Mouse (Mus musculus) kidney, embryonic 14.5 days (tissue): ENCODE measurements around the gene Cacna1e. TPM values are rescaled to one million over a fixed set of nuclear protein-coding genes. Genes with fewer than 3 reads are reported as not detected.

Experiments used
- ATAC-seq: fragments of 200-750 bp; cut with Nextera tagmentation; 2 replicates; pipeline ENCODE4 v1.8.0; 2017; ENCODE audit warnings: moderate number of reproducible peaks, mild to moderate bottlenecking, moderate TSS enrichment, moderate library complexity; ENCODE audit not compliant: low FRiP score, low TSS enrichment
- H3K27ac ChIP-seq: fragments of 300-500 bp; sonication (generic); 2 replicates; pipeline ENCODE4 v1.5.1; 2014; ENCODE audit warnings: low read depth, mild to moderate bottlenecking, low read length, moderate library complexity, mixed read lengths
- H3K27me3 ChIP-seq: fragments of 300-500 bp; sonication (generic); 2 replicates; pipeline ENCODE4 v1.6.1; 2014; ENCODE audit warnings: mild to moderate bottlenecking, low read length; ENCODE audit not compliant: control insufficient read depth, insufficient read depth
- H3K36me3 ChIP-seq: fragments of 300-500 bp; sonication (generic); 2 replicates; pipeline ENCODE4 v1.6.1; 2014; ENCODE audit warnings: low read length, mixed read lengths; ENCODE audit not compliant: control insufficient read depth, insufficient read depth
- H3K4me1 ChIP-seq: fragments of 300-500 bp; sonication (generic); 2 replicates; pipeline ENCODE4 v1.6.1; 2014; ENCODE audit warnings: low read length, mixed read lengths; ENCODE audit not compliant: control insufficient read depth, insufficient read depth
- H3K4me2 ChIP-seq: fragments of 300-500 bp; sonication (generic); replicated peaks from 2 replicates; pipeline ENCODE4 v1.6.1; 2014; ENCODE audit warnings: low read depth, mild to moderate bottlenecking, low read length
- H3K4me3 ChIP-seq: fragments of 300-500 bp; sonication (generic); 2 replicates; pipeline ENCODE4 v1.5.1; 2014; ENCODE audit warnings: mild to moderate bottlenecking, low read length
- H3K9ac ChIP-seq: fragments of 300-500 bp; sonication (generic); 2 replicates; pipeline ENCODE4 v1.6.1; 2014; ENCODE audit warnings: low read depth, mild to moderate bottlenecking, low read length, moderate library complexity
- H3K9me3 ChIP-seq: fragments of 300-500 bp; sonication (generic); 2 replicates; pipeline ENCODE4 v1.6.1; 2016; ENCODE audit warnings: low read length; ENCODE audit not compliant: control insufficient read depth
- WGBS: fragments of 180-500 bp; shearing (Covaris S2); extraction: QIAGEN DNeasy Blood & Tissue Kit; methylation state at CpG from one replicate; pipeline ENCODE4 v1.1.7; 2014; 5-methylcytosine and 5-hydroxymethylcytosine counted together
- polyA plus RNA-seq: library from polyadenylated mRNA; unstranded; fragments of >200 nt; fragmentation: Nextera tagmentation; extraction: Ambion mirVana; gene quantifications from 2 replicates; pipeline ENCODE4 v1.2.1, GENCODE M21; 2014

The Cacna1e gene
- polyA plus RNA-seq, 1 experiment from 2014 or later = 0.04 TPM

- H3K27ac ChIP-seq = no peak overlapping the region
- H3K9ac ChIP-seq = no peak overlapping the region
- H3K4me3 ChIP-seq = no peak overlapping the region
- H3K9me3 ChIP-seq = no peaks in the 10 kb centered on the region
- H3K27me3 ChIP-seq = no peaks in the 10 kb centered on the region
- no peak for ATAC-seq
- no peaks in the 10 kb centered on the region for H3K36me3 ChIP-seq
- no peak overlapping the region for H3K4me2 ChIP-seq
- no peaks in the 10 kb centered on the region for H3K4me1 ChIP-seq
- WGBS = 89% methylated on average over 6 of the region's 6 CpGs
Observed at GRCm38 (mm10) chr1:154528803-154529202, 355.5 kb downstream of the Cacna1e start.

- Histone ChIP-seq H3K27me3 (no peaks in the 10 kb centered on the region), H3K36me3 (no peaks in the 10 kb centered on the region), H3K9me3 (no peaks in the 10 kb centered on the region), H3K4me1 (no peaks in the 10 kb centered on the region), H3K4me3 (no peak overlapping the region), H3K27ac (no peak overlapping the region), H3K9ac (no peak overlapping the region), H3K4me2 (no peak overlapping the region)
- ATAC-seq = no peak
- WGBS = 96% methylated on average over 2 of the region's 2 CpGs
Observed at GRCm38 (mm10) chr1:154520715-154521114, 363.6 kb downstream of the Cacna1e start.

GRCm38 (mm10) chr1:154515350-154515749 is 369.0 kb downstream of the Cacna1e start:
- WGBS = 89% methylated on average over 2 of the region's 2 CpGs

GRCm38 (mm10) chr1:154511736-154512135 is 372.6 kb downstream of the Cacna1e start:
- no peak for ATAC-seq
- no peak overlapping the region for H3K9ac ChIP-seq
- H3K4me2 ChIP-seq = no peak overlapping the region

More at GRCm38 (mm10) chr1:154515350-154515749, 369.0 kb downstream of the Cacna1e start:
- Histone ChIP-seq H3K4me1 (no peaks in the 10 kb centered on the region), H3K4me3 (no peak overlapping the region), H3K9ac (no peak overlapping the region), H3K4me2 (no peak overlapping the region), H3K27ac (no peak overlapping the region), H3K27me3 (no peaks in the 10 kb centered on the region), H3K9me3 (no peaks in the 10 kb centered on the region), H3K36me3 (no peaks in the 10 kb centered on the region)
- ATAC-seq = no peak

GRCm38 (mm10) chr1:154504005-154504404 is 380.3 kb downstream of the Cacna1e start:
- Histone ChIP-seq H3K4me1 (no peaks in the 10 kb centered on the region), H3K36me3 (no peaks in the 10 kb centered on the region), H3K4me3 (no peak overlapping the region), H3K9ac (no peak overlapping the region), H3K4me2 (no peak overlapping the region), H3K9me3 (no peaks in the 10 kb centered on the region), H3K27ac (no peak overlapping the region), H3K27me3 (no peaks in the 10 kb centered on the region)
- 78% methylated on average over 4 of the region's 4 CpGs for WGBS
- no peak for ATAC-seq

More at GRCm38 (mm10) chr1:154511736-154512135, 372.6 kb downstream of the Cacna1e start:
- H3K36me3 ChIP-seq = no peaks in the 10 kb centered on the region
- H3K27ac ChIP-seq = no peak overlapping the region
- no peaks in the 10 kb centered on the region for H3K27me3 ChIP-seq
- no peaks in the 10 kb centered on the region for H3K9me3 ChIP-seq
- H3K4me1 ChIP-seq = no peaks in the 10 kb centered on the region
- no peak overlapping the region for H3K4me3 ChIP-seq

GRCm38 (mm10) chr1:154500869-154501268 is 383.4 kb downstream of the Cacna1e start:
- Histone ChIP-seq H3K36me3 (no peaks in the 10 kb centered on the region), H3K4me1 (no peaks in the 10 kb centered on the region), H3K27me3 (no peaks in the 10 kb centered on the region), H3K27ac (no peak overlapping the region), H3K4me2 (no peak overlapping the region), H3K9ac (no peak overlapping the region), H3K9me3 (no peaks in the 10 kb centered on the region), H3K4me3 (no peak overlapping the region)
- no peak for ATAC-seq
- WGBS = 29% methylated on average over 5 of the region's 5 CpGs

GRCm38 (mm10) chr1:154500187-154500866 is 384.0 kb downstream of the Cacna1e start:
- ATAC-seq = no peak
- Histone ChIP-seq H3K36me3 (no peaks in the 10 kb centered on the region), H3K4me3 (no peak overlapping the region), H3K27ac (no peak overlapping the region), H3K27me3 (no peaks in the 10 kb centered on the region), H3K9me3 (no peaks in the 10 kb centered on the region), H3K4me1 (no peaks in the 10 kb centered on the region), H3K4me2 (no peak overlapping the region), H3K9ac (no peak overlapping the region)
- 58% methylated on average over 3 of the region's 3 CpGs for WGBS

GRCm38 (mm10) chr1:154498821-154499220 is 385.5 kb downstream of the Cacna1e start:
- H3K4me3 ChIP-seq = no peak overlapping the region
- ATAC-seq = no peak
- H3K4me1 ChIP-seq = no peaks in the 10 kb centered on the region
- H3K9me3 ChIP-seq = no peaks in the 10 kb centered on the region
- H3K9ac ChIP-seq = no peak overlapping the region
- 82% methylated on average over 4 of the region's 4 CpGs for WGBS
- no peaks in the 10 kb centered on the region for H3K36me3 ChIP-seq
- H3K4me2 ChIP-seq = no peak overlapping the region
- no peak overlapping the region for H3K27ac ChIP-seq
- H3K27me3 ChIP-seq = no peaks in the 10 kb centered on the region

- Histone ChIP-seq H3K4me3 (no peak overlapping the region), H3K27me3 (no peaks in the 10 kb centered on the region), H3K9me3 (no peaks in the 10 kb centered on the region), H3K9ac (no peak overlapping the region), H3K4me2 (no peak overlapping the region), H3K27ac (no peak overlapping the region), H3K4me1 (no peaks in the 10 kb centered on the region), H3K36me3 (no peaks in the 10 kb centered on the region)
- 44% methylated on average over 6 of the region's 6 CpGs for WGBS
- no peak for ATAC-seq
Observed at GRCm38 (mm10) chr1:154491071-154491470, 393.2 kb downstream of the Cacna1e start.
